In the genomic region with DNA sequence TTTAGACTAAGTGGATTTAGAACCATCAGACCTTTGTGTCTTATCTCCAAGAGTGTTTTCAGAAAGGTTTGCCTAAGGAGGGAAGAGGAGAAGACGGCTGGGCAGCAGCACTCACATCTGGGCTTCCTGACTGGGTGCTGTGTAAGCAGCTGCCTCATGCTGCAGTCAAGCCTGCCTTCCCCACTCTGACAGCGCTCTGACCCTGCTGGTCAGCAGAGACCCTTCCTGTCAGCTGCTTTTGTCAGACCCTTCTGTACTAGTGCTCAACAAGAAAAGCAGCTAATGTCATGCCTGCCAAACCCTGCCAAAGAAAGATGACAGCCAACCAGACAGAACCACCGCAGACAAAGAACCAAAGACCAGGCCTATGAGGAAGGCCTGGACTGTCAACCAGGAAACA, we compare ENCODE assay signal across 36 mouse cellular contexts. TPM values are rescaled to one million over a fixed set of nuclear protein-coding genes. Genes with fewer than 3 reads are reported as not detected.
DNase-seq lines count a peak whose midpoint lies in the region; ATAC-seq lines count a peak whose summit lies in the region.
"Had no signal": no experiment of that assay in that cellular context is flagged by ENCODE, and none has a peak within 500 bp of the region (broad histone marks: within the 10 kb centered on the region; RNA-seq: fewer than 3 reads in every experiment).

No protein-coding gene starts in this region.

- no peaks in the 10 kb centered on the region for H3K27me3 ChIP-seq in heart, embryonic 12.5 days (replicated peaks)
- no peaks in the 10 kb centered on the region for H3K27me3 ChIP-seq in limb, embryonic 10.5 days (ENCODE audit: low read depth, poor library complexity, severe bottlenecking)
- H3K27me3 ChIP-seq: embryonic facial prominence, embryonic 15.5 days; forebrain, embryonic 12.5 days; hindbrain, embryonic 15.5 days; intestine, embryonic 15.5 days; liver, embryonic 12.5 days; megakaryocyte, embryonic 14.5 days; midbrain, embryonic 15.5 days; Patski had no signal

- WGBS in heart, embryonic 12.5 days, result 71% methylated on average over 3 of the region's 3 CpGs
- 82% methylated on average over 3 of the region's 3 CpGs for WGBS in limb, embryonic 10.5 days

- DNase-seq in heart, adult 11 months, result peak; percentile 92
- DNase-seq in layer of hippocampus, adult 9-11 months, result peak; percentile 41
- DNase-seq in layer of hippocampus, postnatal 25 days (ENCODE audit: extremely low spot score in 1 of 2, low spot score in 1 of 2), result no peak
- no peak for DNase-seq in limb, embryonic 10.5 days (ENCODE audit: low spot score)
- DNase-seq in B cell, adult 2 months, result no peak
- DNase-seq: adrenal gland, postnatal 14 days; cerebellum, adult 8-10 months; cerebellum, postnatal 36 days; forebrain, postnatal 0 days; heart, postnatal 14 days; kidney, adult 2 months; kidney, postnatal 36 days; liver, postnatal 0 days; lung, postnatal 36 days; right cerebral cortex, postnatal 25 days; thymus, postnatal 25 days had no signal

- no peaks in the 10 kb centered on the region for H3K4me1 ChIP-seq in heart, embryonic 12.5 days (replicated peaks)
- H3K4me1 ChIP-seq in brown adipose tissue, adult 24 weeks (ENCODE audit: control insufficient read depth, insufficient read depth, insufficient read length, low read length), result no peaks in the 10 kb centered on the region
- H3K4me1 ChIP-seq in limb, embryonic 10.5 days, result no peaks in the 10 kb centered on the region
- H3K4me1 ChIP-seq: embryonic facial prominence, embryonic 10.5 days; embryonic facial prominence, embryonic 15.5 days; hindbrain, embryonic 15.5 days; intestine, embryonic 15.5 days; liver, embryonic 12.5 days; midbrain, embryonic 15.5 days had no signal

- H3K9ac ChIP-seq in heart, embryonic 12.5 days, result no peak overlapping the region
- H3K9ac ChIP-seq: embryonic facial prominence, embryonic 15.5 days; forebrain, embryonic 12.5 days; forebrain, postnatal 0 days; hindbrain, embryonic 15.5 days; intestine, embryonic 15.5 days; liver, embryonic 12.5 days; liver, postnatal 0 days; midbrain, embryonic 15.5 days had no signal

- no peak overlapping the region for H3K27ac ChIP-seq in heart, embryonic 12.5 days (ENCODE audit: poor library complexity, severe bottlenecking)
- H3K27ac ChIP-seq in brown adipose tissue, adult 24 weeks (replicated peaks; ENCODE audit: low read depth, low read length), result 0 out of 2 replicates have a peak overlapping the region, but pooled peaks have one; percentile 4
- no peak overlapping the region for H3K27ac ChIP-seq in limb, embryonic 10.5 days
- H3K27ac ChIP-seq: embryonic facial prominence, embryonic 10.5 days; embryonic facial prominence, embryonic 15.5 days; forebrain, embryonic 12.5 days; hindbrain, embryonic 15.5 days; intestine, embryonic 15.5 days; liver, embryonic 12.5 days; midbrain, embryonic 15.5 days had no signal

- H3K9me3 ChIP-seq in heart, embryonic 12.5 days (replicated peaks), result no peaks in the 10 kb centered on the region
- no peaks in the 10 kb centered on the region for H3K9me3 ChIP-seq in limb, embryonic 10.5 days (replicated peaks)
- H3K9me3 ChIP-seq: embryonic facial prominence, embryonic 10.5 days; embryonic facial prominence, embryonic 15.5 days; forebrain, embryonic 12.5 days; hindbrain, embryonic 15.5 days; intestine, embryonic 15.5 days; liver, embryonic 12.5 days; megakaryocyte, embryonic 14.5 days; midbrain, embryonic 15.5 days had no signal

- ATAC-seq in heart, embryonic 12.5 days (ENCODE audit: insufficient number of reproducible peaks, low FRiP score), result no peak
- ATAC-seq: forebrain, postnatal 0 days; intestine, embryonic 15.5 days; liver, embryonic 12.5 days; liver, postnatal 0 days; midbrain, embryonic 15.5 days; Patski had no signal

- peaks cover 76% of the 10 kb centered on the region for H3K36me3 ChIP-seq in heart, embryonic 12.5 days
- peaks cover 96% of the 10 kb centered on the region for H3K36me3 ChIP-seq in limb, embryonic 10.5 days

- no peak overlapping the region for H3K4me3 ChIP-seq in heart, embryonic 12.5 days
- H3K4me3 ChIP-seq in brown adipose tissue, adult 24 weeks (ENCODE audit: insufficient read depth, low read depth, low read length), result no peak overlapping the region
- no peak overlapping the region for H3K4me3 ChIP-seq in limb, embryonic 10.5 days
- H3K4me3 ChIP-seq: embryonic facial prominence, embryonic 10.5 days; embryonic facial prominence, embryonic 15.5 days; forebrain, embryonic 12.5 days; hindbrain, embryonic 15.5 days; intestine, embryonic 15.5 days; liver, embryonic 12.5 days; megakaryocyte, embryonic 14.5 days; midbrain, embryonic 15.5 days had no signal

- H3K4me2 ChIP-seq in heart, embryonic 12.5 days, result no peak overlapping the region
- H3K4me2 ChIP-seq: embryonic facial prominence, embryonic 15.5 days; forebrain, embryonic 12.5 days; hindbrain, embryonic 15.5 days; intestine, embryonic 15.5 days; liver, embryonic 12.5 days; midbrain, embryonic 15.5 days had no signal

RNA-seq across cellular contexts. Expression of gene Prpsap2, which starts 18.1 kb away (rescaled TPM):
- polyA plus RNA-seq in heart, embryonic 12.5 days (2016; fragmentation: Nextera tagmentation; extraction: Ambion mirVana), result 16.4 and 20.0 TPM in 2 replicates
- 10 to 100 TPM; 44.9 to 51.4 TPM for total RNA-seq in layer of hippocampus, postnatal 25 days (2021)
- 22.0 and 28.2 TPM in 2 replicates for polyA plus RNA-seq in brown adipose tissue, adult 24 weeks (2012; ENCODE audit: insufficient read depth, insufficient read length, missing spikeins)
- 32.4 and 33.7 TPM in 2 replicates for polyA plus RNA-seq in limb, embryonic 10.5 days (2016; fragmentation: Nextera tagmentation; extraction: Ambion mirVana)

RNA-seq across cellular contexts. Expression of gene Slc5a10, which starts 23.1 kb away (rescaled TPM):
- not detected in 2 replicates for polyA plus RNA-seq in heart, embryonic 12.5 days (2016; fragmentation: Nextera tagmentation; extraction: Ambion mirVana)
- under 1 TPM; 0.38 to 0.62 TPM for total RNA-seq in layer of hippocampus, postnatal 25 days (2021)
- polyA plus RNA-seq in brown adipose tissue, adult 24 weeks (2012; ENCODE audit: insufficient read depth, insufficient read length, missing spikeins), result not detected in 2 replicates
- polyA plus RNA-seq in limb, embryonic 10.5 days (2016; fragmentation: Nextera tagmentation; extraction: Ambion mirVana), result 0.08 and 0.11 TPM in 2 replicates
- total RNA-seq: adrenal gland, postnatal 14 days; gastrocnemius, adult 8-10 months; gastrocnemius, postnatal 4 days; heart, adult 8-10 months; heart, postnatal 14 days; MEL; neutrophil, adult 5-6 weeks had no signal
- polyA plus RNA-seq: embryonic facial prominence, embryonic 10.5 days; forebrain, embryonic 12.5 days; heart, embryonic 14.5 days; hindbrain, embryonic 15.5 days; liver, embryonic 12.5 days; liver, postnatal 0 days; midbrain, embryonic 15.5 days; neural tube, embryonic 11.5 days; Patski; stomach, embryonic 16.5 days had no signal

RNA-seq across cellular contexts. Expression of gene Fam83g, which starts 59.9 kb away (rescaled TPM):
- 2.7 and 2.8 TPM in 2 replicates for polyA plus RNA-seq in heart, embryonic 12.5 days (2016; fragmentation: Nextera tagmentation; extraction: Ambion mirVana)
- not detected for total RNA-seq in layer of hippocampus, postnatal 25 days (2021)
- polyA plus RNA-seq in brown adipose tissue, adult 24 weeks (2012; ENCODE audit: insufficient read depth, insufficient read length, missing spikeins), result 0.63 and 1.1 TPM in 2 replicates
- 2.2 and 2.4 TPM in 2 replicates for polyA plus RNA-seq in limb, embryonic 10.5 days (2016; fragmentation: Nextera tagmentation; extraction: Ambion mirVana)
- total RNA-seq: left cerebral cortex, postnatal 25 days had no signal
- polyA plus RNA-seq: Patski had no signal

Comparison
In these comparisons a context has a peak if more than half of its experiments do, and no peak if none do; other contexts are left out.
1. DNase-seq: peak in heart, adult 11 months (single experiment) and layer of hippocampus, adult 9-11 months (single experiment); none in layer of hippocampus, postnatal 25 days (0 of 2), limb, embryonic 10.5 days (single experiment) and B cell, adult 2 months (0 of 2).